Mouse (Mus musculus) liver, embryonic 14.5 days (tissue): ENCODE results near the gene Gatb. TPM values are rescaled to one million over a fixed set of nuclear protein-coding genes. Genes with fewer than 3 reads are reported as not detected.

Experiments
- ATAC-seq: fragments of 200-750 bp; cut with Nextera tagmentation; 2 replicates; pipeline ENCODE4 v1.8.0; 2017; ENCODE audit warnings: moderate number of reproducible peaks, mild to moderate bottlenecking, moderate library complexity; ENCODE audit not compliant: insufficient read depth
- DNase-seq, 3 experiments: peaks; one replicate each; pipeline ENCODE4 v3.0.0-alpha.2; 2012 to 2013; ENCODE audit warnings: low read depth in 3 of 3, low spot score in 3 of 3
- H3K27ac ChIP-seq: fragments of 300-500 bp; sonication (generic); 2 replicates; pipeline ENCODE4 v1.5.1; 2014; ENCODE audit warnings: moderate library complexity, mild to moderate bottlenecking, control low read depth, inconsistent platforms
- H3K27me3 ChIP-seq: fragments of 300-500 bp; sonication (generic); 2 replicates; pipeline ENCODE4 v1.6.1; 2014; ENCODE audit warnings: mild to moderate bottlenecking, low read length, moderate library complexity; ENCODE audit not compliant: control insufficient read depth, insufficient read depth
- H3K36me3 ChIP-seq: fragments of 300-500 bp; sonication (generic); replicated peaks from 2 replicates; pipeline ENCODE4 v1.6.1; 2014; ENCODE audit warnings: low read depth; ENCODE audit not compliant: control insufficient read depth, insufficient read depth
- H3K4me1 ChIP-seq, 2 experiments: fragments of 200-500 bp in 1 of 2; fragments of 300-500 bp in 1 of 2; sonication (generic) in 1 of 2; replicated peaks; 2 replicates each; pipeline ENCODE4 v1.6.1; 2012 to 2014; ENCODE audit warnings: antibody characterized with exemption in 1 of 2, inconsistent platforms in 1 of 2, low read length in 1 of 2; ENCODE audit not compliant: control insufficient read depth in 2 of 2, insufficient read depth in 2 of 2
- H3K4me2 ChIP-seq: fragments of 300-500 bp; sonication (generic); 2 replicates; pipeline ENCODE4 v1.6.1; 2014; ENCODE audit warnings: low read depth, mild to moderate bottlenecking, control low read depth, moderate library complexity
- H3K4me3 ChIP-seq, 2 experiments: fragments of 200-500 bp in 1 of 2; fragments of 300-500 bp in 1 of 2; sonication (generic) in 1 of 2; 2 replicates each; pipeline ENCODE4 v1.5.1; 2012 to 2014; ENCODE audit warnings: low read depth in 2 of 2, low read length in 2 of 2, mild to moderate bottlenecking in 2 of 2, control low read depth in 1 of 2, inconsistent platforms in 1 of 2, moderate library complexity in 1 of 2; ENCODE audit not compliant: insufficient read depth in 1 of 2
- H3K9ac ChIP-seq: fragments of 300-500 bp; sonication (generic); replicated peaks from 2 replicates; pipeline ENCODE4 v1.6.1; 2014; ENCODE audit warnings: mild to moderate bottlenecking, control low read depth, moderate library complexity
- H3K9me3 ChIP-seq: fragments of 300-500 bp; sonication (generic); 2 replicates; pipeline ENCODE4 v1.6.1; 2016; ENCODE audit warnings: low read length, mixed read lengths; ENCODE audit not compliant: control insufficient read depth
- CTCF ChIP-seq: IDR thresholded peaks from 2 replicates; pipeline ENCODE4 v1.5.1; 2016; ENCODE audit warnings: antibody characterized with exemption, low read depth, control low read depth
- EP300 ChIP-seq: IDR thresholded peaks from 2 replicates; pipeline ENCODE4 v1.6.1; 2016; ENCODE audit warnings: antibody characterized with exemption, low read depth
- WGBS: fragments of 180-500 bp; shearing (Covaris S2); extraction: QIAGEN DNeasy Blood & Tissue Kit; methylation state at CpG from one replicate; pipeline ENCODE4 v1.1.7; 2014; ENCODE audit not compliant: insufficient replicate concordance; 5-methylcytosine and 5-hydroxymethylcytosine counted together
- polyA plus RNA-seq, 2 experiments: library from polyadenylated mRNA; depleted of rRNA in 1 of 2; stranded (reverse) in 1 of 2; unstranded in 1 of 2; fragments of >200 nt; fragmentation: Nextera tagmentation in 1 of 2; extraction: Ambion mirVana in 1 of 2; gene quantifications; 2 replicates each; pipeline versions ENCODE4 v1.2.1 to v1.2.3; 2012 to 2014

Gatb gene
- polyA plus RNA-seq, 2 experiments = 6.4 to 15.2 TPM

DNA sequence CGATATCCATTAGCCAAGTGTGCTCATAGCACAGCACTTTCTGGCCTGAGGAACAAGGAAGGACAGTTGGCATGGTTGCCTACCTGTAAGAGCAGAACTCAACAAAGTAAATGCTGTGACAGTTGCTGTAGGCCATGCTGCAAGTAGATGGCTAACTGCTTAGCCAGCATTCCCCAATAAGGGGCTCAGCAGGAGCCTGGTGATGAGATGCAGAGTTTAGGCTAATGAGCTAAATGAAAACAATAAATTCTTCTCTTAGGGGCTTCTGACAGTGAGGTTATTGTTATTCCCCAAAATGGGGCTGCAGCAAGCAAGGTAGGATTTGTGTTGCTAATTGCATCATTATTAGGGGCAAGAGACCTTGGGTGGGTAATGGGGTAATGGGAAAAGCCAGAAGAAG is 29.9 kb downstream of the Gatb start:
- Histone ChIP-seq H3K4me3 (no peak overlapping the region), H3K4me1 (0 out of 4 replicates have a peak, but pooled peaks cover 0 to 2% of the 10 kb centered on the region in 2 experiments), H3K4me2 (no peak overlapping the region), H3K9ac (no peak overlapping the region), H3K9me3 (no peaks in the 10 kb centered on the region), H3K36me3 (no peaks in the 10 kb centered on the region), H3K27me3 (no peaks in the 10 kb centered on the region), H3K27ac (no peak overlapping the region)
- TF ChIP-seq CTCF (no peak), EP300 (no peak)
- ATAC-seq (no peak), DNase-seq (no peak)
- 75% methylated on average over 1 of the region's 1 CpGs for WGBS

DNA sequence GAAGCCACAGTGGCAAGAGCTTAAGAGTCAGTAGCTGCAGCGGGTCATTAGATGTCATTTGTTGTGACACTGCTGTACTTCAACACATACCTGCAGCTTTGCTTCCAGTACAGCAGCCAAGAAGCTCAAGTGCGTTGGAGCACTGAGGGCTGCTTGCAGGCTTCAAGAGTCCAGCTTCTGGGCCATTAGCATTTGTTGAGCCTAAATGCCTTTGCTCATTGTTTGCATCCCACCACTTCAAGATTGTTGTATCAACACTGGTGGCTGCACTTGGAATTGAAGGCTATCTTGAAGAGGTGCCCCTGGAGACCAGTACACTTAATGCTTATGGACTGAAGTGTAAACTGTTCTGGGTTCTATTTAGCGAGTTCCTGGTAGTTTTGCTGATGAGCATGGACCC is 33.0 kb downstream of the Gatb start:
- Histone ChIP-seq H3K27me3 (no peaks in the 10 kb centered on the region), H3K27ac (no peak overlapping the region), H3K4me2 (no peak overlapping the region), H3K4me1 (no peaks in the 10 kb centered on the region), H3K9me3 (no peaks in the 10 kb centered on the region), H3K36me3 (no peaks in the 10 kb centered on the region), H3K4me3 (no peak overlapping the region), H3K9ac (no peak overlapping the region)
- TF ChIP-seq CTCF = no peak
- ATAC-seq (no peak), DNase-seq (no peak)
- WGBS = 77% methylated on average over 3 of the region's 3 CpGs

DNA sequence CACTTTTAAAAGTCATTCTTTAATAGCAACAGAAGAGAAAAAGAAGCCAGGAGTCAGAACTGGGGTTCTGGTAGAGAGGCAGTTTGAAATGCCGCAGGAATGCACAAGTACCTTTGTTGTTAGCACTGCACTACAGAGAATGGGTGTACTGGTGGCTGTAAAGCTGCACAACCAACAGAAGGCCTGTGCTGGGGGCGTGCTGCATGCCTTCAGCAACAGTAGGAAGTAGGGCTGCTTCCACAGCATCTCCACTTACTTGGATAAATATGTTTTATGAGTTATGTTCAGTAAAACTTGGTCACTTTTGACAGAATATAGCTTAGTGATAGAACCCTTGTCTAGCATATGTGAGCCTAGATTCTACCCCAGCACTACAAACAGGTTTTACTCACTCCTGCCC is 33.8 kb downstream of the Gatb start:
- no peak for ATAC-seq
- Histone ChIP-seq H3K4me1 (no peaks in the 10 kb centered on the region), H3K9me3 (no peaks in the 10 kb centered on the region), H3K4me2 (no peak overlapping the region), H3K4me3 (no peak overlapping the region), H3K9ac (no peak overlapping the region), H3K36me3 (no peaks in the 10 kb centered on the region), H3K27me3 (no peaks in the 10 kb centered on the region), H3K27ac (no peak overlapping the region)
- 48% methylated on average over 2 of the region's 2 CpGs for WGBS
- no peak for TF ChIP-seq EP300
- TF ChIP-seq CTCF = no peak
- DNase-seq = no peak

DNA sequence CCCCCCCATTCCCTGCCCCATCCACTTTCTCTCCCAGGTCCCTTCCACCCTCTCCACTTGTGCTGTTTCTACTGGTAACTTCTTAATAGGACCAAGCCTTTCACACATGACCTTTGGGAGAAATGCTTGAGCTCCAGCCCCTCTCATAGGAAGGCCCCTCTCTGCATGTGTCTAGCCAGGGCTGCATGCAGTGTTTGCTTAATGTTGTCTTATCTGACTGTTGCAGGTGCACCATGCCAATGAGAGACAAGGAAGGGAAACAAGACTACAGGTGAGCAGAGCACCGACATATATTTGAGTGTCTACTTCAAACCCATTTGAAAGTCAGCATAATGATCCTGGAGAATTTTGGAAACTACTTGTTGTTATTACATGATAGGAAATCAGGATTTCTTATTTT is 42.5 kb downstream of the Gatb start:
- no peaks in the 10 kb centered on the region for H3K27me3 ChIP-seq
- no peak overlapping the region for H3K27ac ChIP-seq
- TF ChIP-seq CTCF (no peak), EP300 (no peak)
- H3K9ac ChIP-seq = no peak overlapping the region
- no peaks in the 10 kb centered on the region for H3K9me3 ChIP-seq
- peaks cover 0 to 4% of the 10 kb centered on the region in 2 experiments; a peak in 1 of 4 replicates for H3K4me1 ChIP-seq
- WGBS = 29% methylated on average over 1 of the region's 1 CpGs
- no peak overlapping the region for H3K4me2 ChIP-seq
- peak; percentile 47; the same call in 1 of the 2 replicates for ATAC-seq
- no peak overlapping the region for H3K4me3 ChIP-seq
- no peak for DNase-seq
- no peaks in the 10 kb centered on the region for H3K36me3 ChIP-seq

DNA sequence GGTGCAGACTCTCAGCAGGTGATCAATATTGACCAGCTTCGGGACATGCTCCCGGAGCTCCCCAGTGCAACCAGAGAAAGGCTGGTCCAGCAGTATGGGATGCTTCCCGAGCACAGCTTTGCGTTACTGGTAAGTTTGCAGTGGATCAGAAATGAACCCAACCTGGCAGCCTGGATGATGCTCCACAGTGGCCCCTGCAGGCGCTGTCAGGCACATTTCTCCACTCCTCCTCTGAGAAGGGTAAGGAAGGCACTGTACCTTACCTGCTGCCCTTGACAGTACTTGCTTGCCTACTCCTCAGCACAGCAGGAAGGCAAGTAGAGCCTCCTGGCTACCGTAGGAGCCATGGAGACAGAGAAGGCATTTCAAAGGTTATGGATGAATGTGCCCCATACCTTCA is 45.0 kb downstream of the Gatb start:
- Histone ChIP-seq H3K9me3 (no peaks in the 10 kb centered on the region), H3K4me1 (peaks cover 0 to 4% of the 10 kb centered on the region in 2 experiments; a peak in 1 of 4 replicates), H3K27ac (no peak overlapping the region), H3K36me3 (no peaks in the 10 kb centered on the region), H3K9ac (no peak overlapping the region), H3K4me2 (no peak overlapping the region), H3K27me3 (no peaks in the 10 kb centered on the region), H3K4me3 (no peak overlapping the region)
- 71% methylated on average over 6 of the region's 6 CpGs for WGBS
- peak; percentile 41 for TF ChIP-seq CTCF
- no peak for TF ChIP-seq EP300
- DNase-seq = no peak
- ATAC-seq = no peak
